Mouse (Mus musculus): ENCODE data around the gene Ccdc160. TPM values are rescaled to one million over a fixed set of nuclear protein-coding genes. Genes with fewer than 3 reads are reported as not detected.

Gene Ccdc160
- 6.7 and 8.0 TPM in 2 replicates for polyA plus RNA-seq (2014; fragmentation: Nextera tagmentation; extraction: Ambion mirVana)

GRCm38 (mm10) chrX:52790980-52791593, at the start of gene Ccdc160:
Gene Ccdc160 (plus strand): TSS chrX:52791200.
- Histone ChIP-seq H3K9ac (replicated peaks; ENCODE audit: low read length) (peak within 1 kb of the TSS; percentile 41; the same call in 1 of the 2 replicates), H3K27ac (replicated peaks; ENCODE audit: low read depth, low read length) (peak within 1 kb of the TSS; percentile 68; the same call in 1 of the 2 replicates), H3K9me3 (ENCODE audit: control insufficient read depth, low read length) (no peaks in the 10 kb centered on the region), H3K4me3 (replicated peaks; ENCODE audit: low read depth, low read length) (peak within 1 kb of the TSS; percentile 44), H3K4me1 (ENCODE audit: control insufficient read depth, insufficient read depth, low read length) (0 out of 2 replicates have a peak, but pooled peaks cover 7% of the 10 kb centered on the region), H3K27me3 (ENCODE audit: control insufficient read depth, insufficient read depth, low read length) (no peaks in the 10 kb centered on the region), H3K4me2 (ENCODE audit: low read length) (peak within 1 kb of the TSS; percentile 50), H3K36me3 (ENCODE audit: control insufficient read depth, insufficient read depth, low read length) (no peaks in the 10 kb centered on the region)
- DNase-seq = peak; percentile 89
- 18% methylated on average over 26 of the region's 26 CpGs for WGBS
- peak; percentile 96 for ATAC-seq (ENCODE audit: low FRiP score, low TSS enrichment)

DNA sequence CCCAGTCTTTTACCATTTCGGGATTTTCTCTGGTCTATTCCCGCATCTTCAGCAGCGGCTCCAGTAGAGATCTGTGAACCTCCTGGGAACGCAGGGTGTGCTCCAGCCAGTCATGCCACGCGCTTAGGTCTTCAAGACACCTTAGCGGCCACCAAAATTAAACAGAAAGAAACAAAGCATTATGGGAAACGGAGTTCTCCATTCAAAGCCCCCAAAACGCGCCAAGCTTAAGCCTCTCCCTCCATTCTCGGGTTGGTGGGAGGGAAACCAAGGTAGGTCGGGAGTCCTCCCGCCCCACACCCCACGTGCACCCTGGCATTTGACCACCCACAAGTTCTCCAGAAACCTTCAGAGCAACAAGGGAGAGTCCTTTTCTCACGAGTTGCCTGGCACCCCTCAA, 47.2 kb upstream of the Ccdc160 start:
- 23% methylated on average over 15 of the region's 15 CpGs for WGBS
- DNase-seq = peak; percentile 3
- Histone ChIP-seq H3K4me1 (ENCODE audit: control insufficient read depth, insufficient read depth, low read length) (no peaks in the 10 kb centered on the region), H3K27me3 (ENCODE audit: control insufficient read depth, insufficient read depth, low read length) (no peaks in the 10 kb centered on the region), H3K9me3 (ENCODE audit: control insufficient read depth, low read length) (no peaks in the 10 kb centered on the region), H3K9ac (replicated peaks; ENCODE audit: low read length) (no peak overlapping the region), H3K36me3 (ENCODE audit: control insufficient read depth, insufficient read depth, low read length) (no peaks in the 10 kb centered on the region), H3K4me3 (replicated peaks; ENCODE audit: low read depth, low read length) (peak overlapping the region; percentile 39), H3K27ac (replicated peaks; ENCODE audit: low read depth, low read length) (no peak overlapping the region), H3K4me2 (ENCODE audit: low read length) (peak overlapping the region; percentile 76)
- no peak for ATAC-seq (ENCODE audit: low FRiP score, low TSS enrichment)

GRCm38 (mm10) chrX:52744201-52745051, 46.6 kb upstream of the Ccdc160 start:
- Histone ChIP-seq H3K27me3 (ENCODE audit: control insufficient read depth, insufficient read depth, low read length) (no peaks in the 10 kb centered on the region), H3K9ac (replicated peaks; ENCODE audit: low read length) (peak overlapping the region; percentile 31; the same call in 1 of the 2 replicates), H3K36me3 (ENCODE audit: control insufficient read depth, insufficient read depth, low read length) (no peaks in the 10 kb centered on the region), H3K4me1 (ENCODE audit: control insufficient read depth, insufficient read depth, low read length) (no peaks in the 10 kb centered on the region), H3K4me3 (replicated peaks; ENCODE audit: low read depth, low read length) (peak overlapping the region; percentile 39), H3K27ac (replicated peaks; ENCODE audit: low read depth, low read length) (no peak overlapping the region), H3K9me3 (ENCODE audit: control insufficient read depth, low read length) (no peaks in the 10 kb centered on the region), H3K4me2 (ENCODE audit: low read length) (peak overlapping the region; percentile 76)
- 30% methylated on average over 49 of the region's 50 CpGs for WGBS
- ATAC-seq (ENCODE audit: low FRiP score, low TSS enrichment) (peak; percentile 37; the same call in 1 of the 2 replicates), DNase-seq (peak; percentile 35)

- Histone ChIP-seq H3K9me3 (ENCODE audit: control insufficient read depth, low read length) (no peaks in the 10 kb centered on the region), H3K27me3 (ENCODE audit: control insufficient read depth, insufficient read depth, low read length) (no peaks in the 10 kb centered on the region), H3K4me1 (ENCODE audit: control insufficient read depth, insufficient read depth, low read length) (no peaks in the 10 kb centered on the region), H3K4me3 (replicated peaks; ENCODE audit: low read depth, low read length) (no peak overlapping the region), H3K9ac (replicated peaks; ENCODE audit: low read length) (no peak overlapping the region), H3K36me3 (ENCODE audit: control insufficient read depth, insufficient read depth, low read length) (no peaks in the 10 kb centered on the region), H3K27ac (replicated peaks; ENCODE audit: low read depth, low read length) (no peak overlapping the region), H3K4me2 (ENCODE audit: low read length) (no peak overlapping the region)
- 12% methylated on average over 8 of the region's 8 CpGs for WGBS
- DNase-seq = peak; percentile 1
- no peak for ATAC-seq (ENCODE audit: low FRiP score, low TSS enrichment)
Observed at GRCm38 (mm10) chrX:52745462-52745861, 45.5 kb upstream of the Ccdc160 start.

DNA sequence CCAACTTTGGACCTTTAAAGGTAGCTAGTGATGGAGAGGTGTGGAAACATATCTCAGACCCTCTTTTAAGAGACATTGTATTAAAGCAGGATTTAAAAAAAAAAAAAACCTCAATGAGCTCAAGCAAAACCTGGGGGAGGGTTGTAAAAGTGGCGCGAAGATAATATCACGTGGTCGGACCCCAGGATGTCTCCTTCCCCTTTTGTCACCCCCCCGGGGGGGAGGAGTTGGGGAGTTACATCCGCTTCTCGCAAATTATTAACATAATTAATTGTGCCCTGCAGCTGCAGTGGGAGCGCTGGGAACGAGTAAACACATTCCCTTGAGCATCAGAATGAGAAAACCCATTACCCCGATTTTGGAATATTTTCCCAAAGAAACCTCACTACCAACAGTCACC, 45.1 kb upstream of the Ccdc160 start:
- H3K9ac ChIP-seq (replicated peaks; ENCODE audit: low read length) = no peak overlapping the region
- no peaks in the 10 kb centered on the region for H3K27me3 ChIP-seq (ENCODE audit: control insufficient read depth, insufficient read depth, low read length)
- no peak overlapping the region for H3K4me2 ChIP-seq (ENCODE audit: low read length)
- ATAC-seq (ENCODE audit: low FRiP score, low TSS enrichment) (no peak), DNase-seq (no peak)
- H3K9me3 ChIP-seq (ENCODE audit: control insufficient read depth, low read length) = no peaks in the 10 kb centered on the region
- no peaks in the 10 kb centered on the region for H3K4me1 ChIP-seq (ENCODE audit: control insufficient read depth, insufficient read depth, low read length)
- no peaks in the 10 kb centered on the region for H3K36me3 ChIP-seq (ENCODE audit: control insufficient read depth, insufficient read depth, low read length)
- 16% methylated on average over 10 of the region's 10 CpGs for WGBS
- no peak overlapping the region for H3K4me3 ChIP-seq (replicated peaks; ENCODE audit: low read depth, low read length)
- no peak overlapping the region for H3K27ac ChIP-seq (replicated peaks; ENCODE audit: low read depth, low read length)

- no peaks in the 10 kb centered on the region for H3K27me3 ChIP-seq (ENCODE audit: control insufficient read depth, insufficient read depth, low read length)
- H3K9ac ChIP-seq (replicated peaks; ENCODE audit: low read length) = no peak overlapping the region
- no peaks in the 10 kb centered on the region for H3K36me3 ChIP-seq (ENCODE audit: control insufficient read depth, insufficient read depth, low read length)
- ATAC-seq (ENCODE audit: low FRiP score, low TSS enrichment) = no peak
- no peaks in the 10 kb centered on the region for H3K4me1 ChIP-seq (ENCODE audit: control insufficient read depth, insufficient read depth, low read length)
- no peak overlapping the region for H3K27ac ChIP-seq (replicated peaks; ENCODE audit: low read depth, low read length)
- no peak overlapping the region for H3K4me2 ChIP-seq (ENCODE audit: low read length)
- 23% methylated on average over 1 of the region's 1 CpGs for WGBS
- no peaks in the 10 kb centered on the region for H3K9me3 ChIP-seq (ENCODE audit: control insufficient read depth, low read length)
- no peak for DNase-seq
- no peak overlapping the region for H3K4me3 ChIP-seq (replicated peaks; ENCODE audit: low read depth, low read length)
Observed at GRCm38 (mm10) chrX:52746849-52747248, 44.2 kb upstream of the Ccdc160 start.

DNA sequence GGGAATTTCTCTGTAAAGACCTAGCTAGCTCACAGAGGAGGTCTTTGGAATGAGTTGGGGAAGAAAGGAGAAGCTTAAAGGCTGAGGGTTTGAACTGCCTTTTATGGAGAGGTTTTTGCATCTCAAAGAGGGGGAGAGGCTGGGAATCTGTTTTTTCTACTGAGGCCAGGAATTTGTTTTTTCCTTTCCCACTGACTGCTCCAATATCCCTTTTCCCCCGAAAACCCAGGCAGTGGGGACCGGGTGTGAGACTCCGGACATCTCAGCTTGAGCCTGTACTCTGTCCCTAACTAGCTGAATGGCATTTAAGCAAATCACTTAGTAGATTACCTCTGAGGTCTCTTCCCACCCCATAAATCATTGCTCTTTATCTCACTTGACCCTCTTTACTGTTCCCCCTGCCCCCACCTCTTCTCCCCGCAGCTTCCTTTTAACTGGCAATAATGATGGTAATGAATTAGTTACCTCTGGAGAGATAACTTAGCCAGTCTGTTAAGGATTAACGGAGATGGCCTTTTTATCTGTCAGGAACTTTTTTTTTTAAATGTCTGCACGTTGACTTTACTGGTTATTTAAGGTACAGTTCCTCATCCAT, 37.4 kb upstream of the Ccdc160 start:
- H3K4me3 ChIP-seq (replicated peaks; ENCODE audit: low read depth, low read length) = no peak overlapping the region
- H3K9me3 ChIP-seq (ENCODE audit: control insufficient read depth, low read length) = no peaks in the 10 kb centered on the region
- DNase-seq (no peak), ATAC-seq (ENCODE audit: low FRiP score, low TSS enrichment) (no peak)
- 18% methylated on average over 6 of the region's 6 CpGs for WGBS
- H3K4me1 ChIP-seq (ENCODE audit: control insufficient read depth, insufficient read depth, low read length) = no peaks in the 10 kb centered on the region
- H3K27me3 ChIP-seq (ENCODE audit: control insufficient read depth, insufficient read depth, low read length) = no peaks in the 10 kb centered on the region
- no peak overlapping the region for H3K4me2 ChIP-seq (ENCODE audit: low read length)
- H3K27ac ChIP-seq (replicated peaks; ENCODE audit: low read depth, low read length) = no peak overlapping the region
- no peak overlapping the region for H3K9ac ChIP-seq (replicated peaks; ENCODE audit: low read length)
- no peaks in the 10 kb centered on the region for H3K36me3 ChIP-seq (ENCODE audit: control insufficient read depth, insufficient read depth, low read length)

- Histone ChIP-seq H3K4me2 (ENCODE audit: low read length) (no peak overlapping the region), H3K27ac (replicated peaks; ENCODE audit: low read depth, low read length) (no peak overlapping the region), H3K9ac (replicated peaks; ENCODE audit: low read length) (no peak overlapping the region), H3K9me3 (ENCODE audit: control insufficient read depth, low read length) (no peaks in the 10 kb centered on the region), H3K36me3 (ENCODE audit: control insufficient read depth, insufficient read depth, low read length) (no peaks in the 10 kb centered on the region), H3K27me3 (ENCODE audit: control insufficient read depth, insufficient read depth, low read length) (no peaks in the 10 kb centered on the region), H3K4me1 (ENCODE audit: control insufficient read depth, insufficient read depth, low read length) (no peaks in the 10 kb centered on the region), H3K4me3 (replicated peaks; ENCODE audit: low read depth, low read length) (no peak overlapping the region)
- no peak for ATAC-seq (ENCODE audit: low FRiP score, low TSS enrichment)
- DNase-seq = no peak
- 85% methylated on average over 3 of the region's 3 CpGs for WGBS
Observed at GRCm38 (mm10) chrX:52757164-52757563, 33.8 kb upstream of the Ccdc160 start.

All from midbrain, embryonic 14.5 days (tissue).